Mouse (Mus musculus) heart, adult 2 months (tissue): ENCODE measurements around the gene Crtc1.

Experiments
- CTCF ChIP-seq: fragments of 200-600 bp; IDR thresholded peaks from 2 replicates; pipeline ENCODE4 v1.8.1; 2022; ENCODE audit warnings: antibody characterized with exemption, mild to moderate bottlenecking, moderate library complexity
- EP300 ChIP-seq: fragments of 200-500 bp; IDR thresholded peaks from 2 replicates; pipeline ENCODE4 v1.6.1; 2011; ENCODE audit warnings: low read depth, low read length, control low read depth; ENCODE audit not compliant: insufficient read depth
- POLR2A ChIP-seq: fragments of 200-500 bp; IDR thresholded peaks from 2 replicates; pipeline ENCODE4 v1.6.1; 2011; ENCODE audit warnings: mild to moderate bottlenecking, low read depth, low read length, control low read depth; ENCODE audit not compliant: insufficient read depth

- no peak for TF ChIP-seq POLR2A
- TF ChIP-seq CTCF = no peak
- TF ChIP-seq EP300 = no peak
Measured at GRCm38 (mm10) chr8:70440246-70440645, 867 bp upstream of the Crtc1 start.
